Mouse (Mus musculus) left cerebral cortex, adult 11 months (tissue): Measurements from ENCODE around the gene Dnah7b.
"Not testable (repeated sequence)": the region's sequence is repeated elsewhere in the genome, so short reads cannot be mapped to it uniquely, and the experiment has no call there.

Experiments
- DNase-seq: peaks from one replicate; pipeline ENCODE4 v3.0.0; 2022; ENCODE audit warnings: low spot score

The Dnah7b gene

GRCm38 (mm10) chr1:46066015-46066414 lies at the start of gene Dnah7b:
Gene Dnah7b (plus strand): TSS chr1:46066315.
- no peak for DNase-seq

- peak; percentile 2 for DNase-seq
Measured at GRCm38 (mm10) chr1:46018382-46018977, 47.6 kb upstream of the Dnah7b start.

- peak; percentile 14 for DNase-seq
Measured at GRCm38 (mm10) chr1:46022262-46022661, 43.9 kb upstream of the Dnah7b start.

GRCm38 (mm10) chr1:46031993-46032555 lies 34.0 kb upstream of the Dnah7b start:
- no peak for DNase-seq

- no peak for DNase-seq
Measured at GRCm38 (mm10) chr1:46048188-46048587, 17.9 kb upstream of the Dnah7b start.

GRCm38 (mm10) chr1:46066484-46067251 lies 553 bp downstream of the Dnah7b start:
- DNase-seq, result peak; percentile 10

- not testable (repeated sequence) for DNase-seq
Measured at GRCm38 (mm10) chr1:46068787-46069186, 2.7 kb downstream of the Dnah7b start.

GRCm38 (mm10) chr1:46077891-46078290 lies 11.8 kb downstream of the Dnah7b start:
- DNase-seq, result no peak

GRCm38 (mm10) chr1:46100484-46100883 lies 34.4 kb downstream of the Dnah7b start:
- no peak for DNase-seq

- DNase-seq, result not testable (repeated sequence)
Measured at GRCm38 (mm10) chr1:46112606-46113005, 46.5 kb downstream of the Dnah7b start.

- not testable (repeated sequence) for DNase-seq
Measured at GRCm38 (mm10) chr1:46117179-46117578, 51.1 kb downstream of the Dnah7b start.

GRCm38 (mm10) chr1:46128058-46128457 lies 61.9 kb downstream of the Dnah7b start:
- DNase-seq, result no peak

- not testable (repeated sequence) for DNase-seq
Measured at GRCm38 (mm10) chr1:46196835-46197234, 130.7 kb downstream of the Dnah7b start.

GRCm38 (mm10) chr1:46201169-46201568 lies 135.1 kb downstream of the Dnah7b start:
- DNase-seq, result not testable (repeated sequence)

- DNase-seq, result not testable (repeated sequence)
Measured at GRCm38 (mm10) chr1:46210014-46210588, 144.0 kb downstream of the Dnah7b start.

GRCm38 (mm10) chr1:46222704-46223103 lies 156.6 kb downstream of the Dnah7b start:
- DNase-seq, result not testable (repeated sequence)

- DNase-seq, result not testable (repeated sequence)
Measured at GRCm38 (mm10) chr1:46226136-46226535, 160.0 kb downstream of the Dnah7b start.

- not testable (repeated sequence) for DNase-seq
Measured at GRCm38 (mm10) chr1:46268841-46269240, 202.7 kb downstream of the Dnah7b start.

GRCm38 (mm10) chr1:46271927-46272326 lies 205.8 kb downstream of the Dnah7b start:
- no peak for DNase-seq

GRCm38 (mm10) chr1:46278057-46278910 lies 212.2 kb downstream of the Dnah7b start:
- DNase-seq, result not testable (repeated sequence)

GRCm38 (mm10) chr1:46278911-46279565 lies 212.9 kb downstream of the Dnah7b start:
- not testable (repeated sequence) for DNase-seq
